Mouse (Mus musculus) CH12.LX (cell line): Measurements from ENCODE around the gene Sptbn4. TPM values are rescaled to one million over a fixed set of nuclear protein-coding genes. Genes with fewer than 3 reads are reported as not detected.

Experiments
- DNase-seq: peaks from one replicate; pipeline ENCODE4 v3.0.0-alpha.2; 2013; ENCODE audit errors: extremely low read depth
- H3K27ac ChIP-seq: 2 replicates; pipeline ENCODE4 v1.5.1; 2012; ENCODE audit warnings: low read depth, mild to moderate bottlenecking, control low read depth, moderate library complexity; ENCODE audit not compliant: insufficient read depth
- H3K27me3 ChIP-seq: replicated peaks from 2 replicates; pipeline ENCODE3; 2012; ENCODE audit warnings: inconsistent platforms
- H3K36me3 ChIP-seq, 2 experiments: replicated peaks in 1 of 2; 2 replicates each; pipeline versions ENCODE3 to v1.6.1; 2012; ENCODE audit warnings: inconsistent platforms in 1 of 2, low read length in 1 of 2, mild to moderate bottlenecking in 1 of 2, mixed read lengths in 1 of 2, moderate library complexity in 1 of 2; ENCODE audit not compliant: control insufficient read depth in 1 of 2, insufficient read depth in 1 of 2
- H3K4me1 ChIP-seq, 2 experiments: 2 replicates each; pipeline ENCODE4 v1.6.1; 2012; ENCODE audit warnings: inconsistent platforms in 1 of 2, moderate library complexity in 1 of 2; ENCODE audit not compliant: insufficient read depth in 2 of 2, control insufficient read depth in 1 of 2
- H3K4me2 ChIP-seq: 2 replicates; pipeline ENCODE4 v1.6.1; 2012; ENCODE audit warnings: low read depth, mild to moderate bottlenecking, control low read depth; ENCODE audit not compliant: poor library complexity, insufficient read depth, severe bottlenecking
- H3K4me3 ChIP-seq, 3 experiments: fragments of 150-350 bp in 1 of 3; sonication (generic) in 1 of 3; replicated peaks in 1 of 3; 2 replicates each; pipeline versions ENCODE3 to v1.5.1; 2011 to 2012; ENCODE audit warnings: low read depth in 2 of 3, low read length in 2 of 3, mild to moderate bottlenecking in 2 of 3, moderate library complexity in 2 of 3, control low read depth in 1 of 3, improper control_type of control experiment in 1 of 3, inconsistent platforms in 1 of 3, mixed read lengths in 1 of 3; ENCODE audit not compliant: poor library complexity in 1 of 3
- H3K79me2 ChIP-seq: replicated peaks from 2 replicates; pipeline ENCODE4 v1.6.1; 2012; ENCODE audit warnings: mild to moderate bottlenecking, moderate library complexity; ENCODE audit not compliant: control insufficient read depth, poor library complexity, insufficient read depth, severe bottlenecking; ENCODE audit errors: extremely low read depth
- H3K9ac ChIP-seq: 2 replicates; pipeline ENCODE4 v1.6.1; 2012; ENCODE audit warnings: low read depth, mild to moderate bottlenecking, control low read depth, moderate library complexity; ENCODE audit not compliant: insufficient read depth
- H3K9me3 ChIP-seq: replicated peaks from 2 replicates; pipeline ENCODE3; 2012; ENCODE audit warnings: low read length, inconsistent platforms, mixed read lengths
- BHLHE40 ChIP-seq: IDR thresholded peaks from 2 replicates; pipeline ENCODE4 v1.6.1; 2011; ENCODE audit warnings: mild to moderate bottlenecking, low read depth, low read length, improper control_type of control experiment
- E2F4 ChIP-seq: IDR thresholded peaks from 2 replicates; pipeline ENCODE4 v1.6.1; 2011; ENCODE audit warnings: low read depth, low read length, improper control_type of control experiment; ENCODE audit not compliant: insufficient replicate concordance
- ELF1 ChIP-seq: IDR thresholded peaks from 2 replicates; pipeline ENCODE4 v1.6.1; 2014; ENCODE audit warnings: low read depth, mild to moderate bottlenecking, inconsistent platforms, low read length, improper control_type of control experiment
- EP300 ChIP-seq: IDR thresholded peaks from 2 replicates; pipeline ENCODE4 v1.6.1; 2011; ENCODE audit warnings: low read length, improper control_type of control experiment
- GABPA ChIP-seq: IDR thresholded peaks from 2 replicates; pipeline ENCODE4 v1.6.1; 2012; ENCODE audit warnings: low read depth, low read length, improper control_type of control experiment, inconsistent platforms; ENCODE audit not compliant: insufficient replicate concordance
- HCFC1 ChIP-seq: IDR thresholded peaks from 2 replicates; pipeline ENCODE4 v1.6.1; 2012; ENCODE audit warnings: low read depth, mild to moderate bottlenecking, inconsistent platforms, low read length, improper control_type of control experiment
- JUN ChIP-seq: IDR thresholded peaks from 2 replicates; pipeline ENCODE4 v1.6.1; 2011; ENCODE audit warnings: low read depth, mild to moderate bottlenecking, low read length, improper control_type of control experiment, moderate library complexity; ENCODE audit not compliant: insufficient read depth
- JUND ChIP-seq: conservative IDR thresholded peaks from 2 replicates; pipeline ENCODE4 v1.6.1; 2011; ENCODE audit warnings: low read depth, low read length, improper control_type of control experiment
- MAX ChIP-seq: IDR thresholded peaks from 2 replicates; pipeline ENCODE4 v1.6.1; 2011; ENCODE audit warnings: low read length, improper control_type of control experiment
- MEF2A ChIP-seq: IDR thresholded peaks from 2 replicates; pipeline ENCODE4 v1.6.1; 2014; ENCODE audit warnings: low read depth, mild to moderate bottlenecking, inconsistent platforms, low read length, improper control_type of control experiment, borderline replicate concordance
- NELFE ChIP-seq: IDR thresholded peaks from 2 replicates; pipeline ENCODE4 v1.6.1; 2011; ENCODE audit warnings: low read depth, low read length, improper control_type of control experiment
- NRF1 ChIP-seq: IDR thresholded peaks from 2 replicates; pipeline ENCODE4 v1.6.1; 2014; ENCODE audit warnings: low read depth, mild to moderate bottlenecking, inconsistent platforms, low read length, improper control_type of control experiment, moderate library complexity
- PAX5 ChIP-seq: IDR thresholded peaks from 2 replicates; pipeline ENCODE4 v1.6.1; 2012; ENCODE audit warnings: low read length, inconsistent platforms, mixed read lengths
- POLR2A ChIP-seq: IDR thresholded peaks from 2 replicates; pipeline ENCODE4 v1.6.1; 2011; ENCODE audit warnings: low read depth, mild to moderate bottlenecking, improper control_type of control experiment, low read length
- POLR2AphosphoS2 ChIP-seq: IDR thresholded peaks from 2 replicates; pipeline ENCODE4 v1.6.1; 2011; ENCODE audit warnings: low read depth, low read length, improper control_type of control experiment
- RCOR1 ChIP-seq: conservative IDR thresholded peaks from 2 replicates; pipeline ENCODE4 v1.6.1; 2012; ENCODE audit warnings: low read depth, mild to moderate bottlenecking, inconsistent platforms, low read length, improper control_type of control experiment
- SIN3A ChIP-seq: IDR thresholded peaks from 2 replicates; pipeline ENCODE4 v1.6.1; 2012; ENCODE audit warnings: low read length, improper control_type of control experiment, inconsistent platforms
- SMC3 ChIP-seq: IDR thresholded peaks from 2 replicates; pipeline ENCODE4 v1.6.1; 2011; ENCODE audit warnings: low read depth, low read length, improper control_type of control experiment
- TCF12 ChIP-seq: IDR thresholded peaks from 2 replicates; pipeline ENCODE4 v1.6.1; 2014; ENCODE audit warnings: low read depth, mild to moderate bottlenecking, inconsistent platforms, low read length, improper control_type of control experiment
- USF1 ChIP-seq: IDR thresholded peaks from 2 replicates; pipeline ENCODE4 v1.6.1; 2014; ENCODE audit warnings: low read depth, mild to moderate bottlenecking, inconsistent platforms, low read length, improper control_type of control experiment
- ZC3H11A ChIP-seq: IDR thresholded peaks from 2 replicates; pipeline ENCODE4 v1.6.1; 2012; ENCODE audit warnings: low read depth, mild to moderate bottlenecking, inconsistent platforms, low read length, improper control_type of control experiment
- ZNF384 ChIP-seq: IDR thresholded peaks from 2 replicates; pipeline ENCODE4 v1.6.1; 2012; ENCODE audit warnings: low read depth, low read length, improper control_type of control experiment, inconsistent platforms
- dilution Hi-C: fragments of 300-500 bp; cut with MboI; formaldehyde crosslinking; loops from 2 replicates; pipeline ENCODE4 v1.14.3; 2020; ENCODE audit warnings: low sequenced_read_pairs; ENCODE audit not compliant: extremely low pct_unique_long_range_greater_than_20kb, extremely low pct_ligation_motif_present
- in situ Hi-C: fragments of 300-500 bp; cut with MboI; formaldehyde crosslinking; loops from 3 replicates; pipeline ENCODE4 v1.14.3; 2019; ENCODE audit warnings: low sequenced_read_pairs, low pct_ligation_motif_present, low pct_unique_long_range_greater_than_20kb, mixed read lengths
- polyA plus RNA-seq: library from polyadenylated mRNA; unstranded; fragments of >175 nt; gene quantifications from 2 replicates; pipeline ENCODE4 v1.2.1, GENCODE M21; 2012; ENCODE audit warnings: low read depth; ENCODE audit not compliant: insufficient read length
- total RNA-seq, 2 experiments: library from RNA; depleted of rRNA; stranded (reverse); fragments of 300-350 nt in 1 of 2; fragments of >200 nt in 1 of 2; gene quantifications; 2 replicates each; pipeline ENCODE4 v1.2.3; 2012 to 2014

Gene Sptbn4
- total and polyA plus RNA-seq, 3 experiments = 0.21 to 0.38 (median 0.24) TPM

- TF ChIP-seq SIN3A (no peak), EP300 (no peak), TCF12 (no peak), NRF1 (no peak), BHLHE40 (no peak), GABPA (no peak), PAX5 (no peak), ZC3H11A (no peak), ELF1 (no peak), E2F4 (no peak), POLR2AphosphoS2 (no peak)
These were observed 78.4 kb downstream of the Sptbn4 start for GRCm38 (mm10) chr7:27369111-27369510.

GRCm38 (mm10) chr7:27367976-27368375 lies 79.5 kb downstream of the Sptbn4 start:
- H3K9ac ChIP-seq = no peak overlapping the region
- H3K27me3 ChIP-seq = peaks cover 51% of the 10 kb centered on the region
- no peak for TF ChIP-seq ZNF384
- no peak for TF ChIP-seq USF1
- TF ChIP-seq ELF1 = no peak
- TF ChIP-seq MEF2A = no peak
- TF ChIP-seq POLR2AphosphoS2 = no peak
- no peak for TF ChIP-seq SMC3
- TF ChIP-seq HCFC1 = no peak
- no peak for TF ChIP-seq EP300
- no peak for TF ChIP-seq POLR2A
- no peak for TF ChIP-seq JUND
- TF ChIP-seq GABPA = no peak
- no peak for TF ChIP-seq MAX
- TF ChIP-seq NELFE = no peak
- no peak for TF ChIP-seq RCOR1
- no peak for TF ChIP-seq JUN
- H3K27ac ChIP-seq = no peak overlapping the region
- no peak overlapping the region for H3K4me2 ChIP-seq
- dilution Hi-C loops = no loop called here
- no peak overlapping the region for H3K4me3 ChIP-seq
- no peak for DNase-seq
- in situ Hi-C loops = no loop called here
- H3K4me1 ChIP-seq = peaks cover 3 to 7% of the 10 kb centered on the region in 2 experiments; a peak in 2 of 4 replicates
- H3K9me3 ChIP-seq = peaks cover 11% of the 10 kb centered on the region
- no peaks in the 10 kb centered on the region for H3K79me2 ChIP-seq
- H3K36me3 ChIP-seq = no peaks in the 10 kb centered on the region

More at GRCm38 (mm10) chr7:27369111-27369510, 78.4 kb downstream of the Sptbn4 start:
- no peaks in the 10 kb centered on the region for H3K79me2 ChIP-seq
- H3K4me1 ChIP-seq = peaks cover 3 to 7% of the 10 kb centered on the region in 2 experiments; a peak in 2 of 4 replicates
- in situ Hi-C loops = no loop called here
- no peak overlapping the region for H3K9ac ChIP-seq
- H3K4me3 ChIP-seq = no peak overlapping the region
- dilution Hi-C loops = no loop called here
- no peak overlapping the region for H3K4me2 ChIP-seq
- H3K36me3 ChIP-seq = no peaks in the 10 kb centered on the region
- peaks cover 55% of the 10 kb centered on the region for H3K27me3 ChIP-seq
- no peak overlapping the region for H3K27ac ChIP-seq
- H3K9me3 ChIP-seq = peaks cover 11% of the 10 kb centered on the region
- DNase-seq = no peak
